Mouse (Mus musculus) CD4-positive naive resting alpha-beta T cell, adult 57 days (primary cell): ENCODE data around the gene Smpdl3b. TPM values are rescaled to one million over a fixed set of nuclear protein-coding genes. Genes with fewer than 3 reads are reported as not detected.

Source experiments
- total RNA-seq: library from RNA; stranded (reverse); gene quantifications from one replicate; pipeline ENCODE4 v1.2.4, GENCODE M21; 2023

The Smpdl3b gene
- total RNA-seq: 0.30 TPM

DNA sequence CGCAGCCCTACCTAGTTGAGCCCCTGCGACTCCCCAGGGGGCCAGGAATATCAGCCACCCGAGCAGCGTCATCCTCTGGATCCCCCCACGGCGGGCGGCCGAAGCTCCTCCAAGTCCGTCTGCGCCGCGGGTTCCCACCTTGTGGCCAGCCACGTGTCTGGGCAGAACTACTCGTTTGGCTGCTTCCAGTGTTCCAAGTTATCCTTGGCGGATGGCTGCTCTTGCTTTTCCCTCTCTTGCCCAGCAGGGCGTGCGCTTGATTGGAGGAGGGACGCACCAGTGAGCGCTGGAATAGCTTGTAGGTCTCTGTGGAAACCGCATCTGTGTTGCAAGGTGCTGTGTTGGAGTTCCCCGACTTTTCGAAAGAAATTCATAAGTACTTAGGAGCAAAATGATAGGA lies at the start of gene Smpdl3b:
Gene Smpdl3b, minus strand, starts transcription at position 279 of the 400 bp plus-strand sequence.

DNA sequence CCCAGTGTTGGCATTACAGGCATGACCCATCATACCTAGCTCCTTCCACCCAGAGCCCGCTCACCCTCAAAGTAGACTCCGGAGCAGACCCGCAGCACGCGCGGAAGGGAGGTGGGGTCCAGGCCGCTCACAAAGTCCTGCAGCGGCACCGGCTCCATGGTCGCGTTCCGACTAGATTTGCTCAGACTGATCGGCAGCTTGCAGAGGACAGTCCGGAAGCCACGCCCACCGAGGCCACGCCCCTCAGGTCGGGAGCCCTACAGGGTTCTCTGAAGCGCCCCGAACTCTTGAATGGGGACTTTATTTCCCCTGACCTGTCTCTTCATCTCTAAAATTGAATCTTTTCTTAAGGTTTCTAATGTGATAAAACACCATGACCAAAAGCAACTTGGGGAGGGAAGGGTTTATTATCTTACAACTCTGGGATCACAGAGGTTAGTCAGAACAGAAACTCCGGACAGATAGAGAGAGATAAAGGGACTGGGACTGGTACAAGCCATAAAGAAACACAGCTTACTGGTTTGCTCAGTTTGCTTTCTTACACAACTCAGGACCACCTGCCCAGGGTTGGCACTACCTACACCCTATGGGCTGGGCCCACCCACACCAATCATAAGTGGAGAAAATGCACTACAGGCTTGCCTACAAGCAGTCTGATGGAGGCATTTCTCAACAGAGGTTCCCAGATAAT lies 39.3 kb upstream of the Smpdl3b start, which contains the start of gene Themis2:
Gene Themis2, minus strand, starts transcription at position 192 of the 691 bp plus-strand sequence.

DNA sequence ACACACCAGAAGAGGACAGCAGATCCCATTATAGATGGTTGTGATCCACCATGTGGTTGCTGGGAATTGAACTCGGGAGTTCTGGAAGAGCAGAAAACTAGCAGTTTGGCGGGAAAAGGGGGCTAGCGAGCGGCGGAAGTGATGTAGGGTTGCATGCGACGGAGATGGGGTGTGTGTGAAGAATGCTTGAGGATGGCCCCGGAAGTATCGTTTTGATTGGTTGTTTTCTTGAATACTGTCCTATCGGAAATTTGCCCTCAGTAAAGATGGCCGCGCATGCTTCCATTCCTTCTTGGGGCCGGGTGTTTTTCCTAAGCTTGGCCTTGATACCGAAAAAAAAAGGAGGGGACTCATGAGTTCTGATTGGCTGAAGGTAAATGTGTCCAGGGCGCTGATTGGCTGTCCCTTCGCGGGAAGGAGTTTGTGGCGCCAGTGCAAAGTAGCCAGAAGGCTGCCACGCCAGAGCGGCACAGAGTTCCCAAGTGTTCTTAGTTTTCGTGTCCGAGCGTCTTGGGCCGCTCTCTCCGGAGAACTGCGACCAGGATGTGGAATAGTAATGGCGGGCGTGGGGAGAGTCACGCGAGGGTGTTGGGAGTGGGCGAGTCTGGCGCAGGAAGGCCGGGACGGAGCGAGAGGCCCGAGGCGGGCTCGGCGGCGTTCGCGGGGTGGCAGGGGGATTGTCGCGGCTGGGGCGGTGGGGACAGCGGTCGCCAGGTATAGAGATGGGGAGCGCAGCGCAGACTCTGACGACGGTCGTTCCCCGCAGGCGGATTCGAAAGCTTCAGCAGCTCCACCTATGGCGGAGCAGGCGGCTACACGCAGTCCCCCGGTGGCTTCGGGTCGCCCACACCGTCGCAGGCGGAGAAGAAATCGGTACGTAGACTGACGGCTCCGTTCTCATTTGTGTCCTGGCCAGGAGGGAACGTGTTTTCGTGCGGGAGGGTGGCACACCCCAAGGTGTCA lies 11.1 kb upstream of the Smpdl3b start, which contains the start of gene Rpa2:
Gene Rpa2, plus strand, starts transcription at position 419 of the 963 bp plus-strand sequence.

DNA sequence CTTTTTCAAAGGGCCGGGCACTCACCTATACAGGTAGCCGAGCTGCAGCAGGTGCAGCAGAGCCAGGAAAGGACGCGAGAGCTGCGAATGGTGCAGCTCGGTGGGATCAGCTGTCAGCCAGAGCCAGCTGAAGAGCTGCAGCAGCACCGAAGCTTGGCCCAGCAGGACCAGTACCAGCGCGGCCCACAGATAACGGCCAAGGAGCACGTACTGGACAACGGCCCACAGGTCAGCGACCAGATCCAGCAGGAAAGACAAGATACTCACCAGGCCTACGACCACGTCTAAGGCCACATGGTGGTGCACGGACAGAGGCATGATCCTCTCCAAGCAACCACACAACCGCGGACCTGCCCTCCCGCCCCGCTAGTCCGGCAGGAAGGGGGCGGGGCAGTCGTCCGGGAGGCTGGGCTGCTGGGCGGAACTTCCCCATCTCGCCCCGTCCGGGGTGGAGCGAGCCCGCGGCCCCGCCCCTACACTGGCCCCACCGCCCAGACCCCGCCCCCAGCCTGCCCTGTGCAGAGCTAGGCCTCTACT lies 24.8 kb downstream of the Smpdl3b start, which contains the start of gene Xkr8:
Gene Xkr8, minus strand, starts transcription at position 399 of the 537 bp plus-strand sequence.

Other genes with a start within 250 kb of the Smpdl3b start
- gene Sesn2, start 246.8 kb downstream of the Smpdl3b start, total RNA-seq: 8.5 TPM
- gene Atpif1, start 223.6 kb downstream of the Smpdl3b start, total RNA-seq: 48.9 TPM
- gene Dnajc8, start 221.7 kb downstream of the Smpdl3b start, total RNA-seq: 95.7 TPM
- gene Ptafr, start 193.2 kb downstream of the Smpdl3b start, total RNA-seq: 0.68 TPM
- 51.1 TPM for gene Eya3, start 118.3 kb downstream of the Smpdl3b start, total RNA-seq
- 2.2 TPM for gene Xkr8, start 24.7 kb downstream of the Smpdl3b start, total RNA-seq
- gene Rpa2, start 11.1 kb upstream of the Smpdl3b start, total RNA-seq: 47.9 TPM
- gene Themis2, start 39.1 kb upstream of the Smpdl3b start, total RNA-seq: 7.3 TPM
- 43.5 TPM for gene Ppp1r8, start 85.9 kb upstream of the Smpdl3b start, total RNA-seq
- gene Stx12, start 127.3 kb upstream of the Smpdl3b start, total RNA-seq: 15.0 TPM
- 36.9 TPM for gene Fam76a, start 165.3 kb upstream of the Smpdl3b start, total RNA-seq
- gene Fgr, start 216.8 kb upstream of the Smpdl3b start, total RNA-seq: 4.3 TPM